Mouse (Mus musculus): ENCODE measurements around the gene Cadm1. TPM values are rescaled to one million over a fixed set of nuclear protein-coding genes. Genes with fewer than 3 reads are reported as not detected.
A peak's percentile ranks its signal among the peaks of the same experiment; 100 is the strongest.

Gene Cadm1
- polyA plus RNA-seq, 1 experiment from 2014 or later, result 84.9 TPM

- no peaks in the 10 kb centered on the region for H3K9me3 ChIP-seq (ENCODE audit: low read length)
- ATAC-seq (peak; percentile 73), DNase-seq (ENCODE audit: low spot score) (peak; percentile 38)
- 38% methylated on average over 15 of the region's 15 CpGs for WGBS
- no peak overlapping the region for H3K27ac ChIP-seq (ENCODE audit: low read length)
- no peaks in the 10 kb centered on the region for H3K4me1 ChIP-seq (ENCODE audit: insufficient read depth, low read depth, low read length)
- H3K9ac ChIP-seq (replicated peaks; ENCODE audit: low read depth), result no peak overlapping the region
- H3K4me3 ChIP-seq (ENCODE audit: low read depth, low read length), result no peak overlapping the region
- no peaks in the 10 kb centered on the region for H3K27me3 ChIP-seq (replicated peaks; ENCODE audit: insufficient read depth, low read length)
- no peaks in the 10 kb centered on the region for H3K36me3 ChIP-seq (ENCODE audit: insufficient read depth, low read length)
- H3K4me2 ChIP-seq (replicated peaks; ENCODE audit: low read depth, low read length), result no peak overlapping the region
- TF ChIP-seq EP300 (IDR thresholded peaks at IDR 0.05), result no peak
- TF ChIP-seq CTCF (IDR thresholded peaks at IDR 0.05), result no peak
Observed at GRCm38 (mm10) chr9:47838890-47839691, 309.1 kb downstream of the Cadm1 start.

- Histone ChIP-seq H3K4me1 (ENCODE audit: insufficient read depth, low read depth, low read length) (no peaks in the 10 kb centered on the region), H3K4me3 (ENCODE audit: low read depth, low read length) (no peak overlapping the region), H3K9ac (replicated peaks; ENCODE audit: low read depth) (no peak overlapping the region), H3K27me3 (replicated peaks; ENCODE audit: insufficient read depth, low read length) (no peaks in the 10 kb centered on the region), H3K4me2 (replicated peaks; ENCODE audit: low read depth, low read length) (no peak overlapping the region), H3K27ac (ENCODE audit: low read length) (no peak overlapping the region), H3K9me3 (ENCODE audit: low read length) (no peaks in the 10 kb centered on the region), H3K36me3 (ENCODE audit: insufficient read depth, low read length) (no peaks in the 10 kb centered on the region)
- no peak for TF ChIP-seq CTCF (IDR thresholded peaks at IDR 0.05)
- no peak for TF ChIP-seq EP300 (IDR thresholded peaks at IDR 0.05)
- DNase-seq (ENCODE audit: low spot score), result no peak
- peak; percentile 46 for ATAC-seq
- 55% methylated on average over 10 of the region's 10 CpGs for WGBS
Observed at GRCm38 (mm10) chr9:47839692-47840025, 309.7 kb downstream of the Cadm1 start.

- no peaks in the 10 kb centered on the region for H3K4me1 ChIP-seq (ENCODE audit: insufficient read depth, low read depth, low read length)
- no peak overlapping the region for H3K9ac ChIP-seq (replicated peaks; ENCODE audit: low read depth)
- no peaks in the 10 kb centered on the region for H3K9me3 ChIP-seq (ENCODE audit: low read length)
- WGBS, result 83% methylated on average over 6 of the region's 6 CpGs
- DNase-seq (ENCODE audit: low spot score), result no peak
- ATAC-seq, result no peak
- H3K27me3 ChIP-seq (replicated peaks; ENCODE audit: insufficient read depth, low read length), result no peaks in the 10 kb centered on the region
- no peak overlapping the region for H3K4me2 ChIP-seq (replicated peaks; ENCODE audit: low read depth, low read length)
- no peaks in the 10 kb centered on the region for H3K36me3 ChIP-seq (ENCODE audit: insufficient read depth, low read length)
- H3K4me3 ChIP-seq (ENCODE audit: low read depth, low read length), result no peak overlapping the region
- H3K27ac ChIP-seq (ENCODE audit: low read length), result no peak overlapping the region
- no peak for TF ChIP-seq CTCF (IDR thresholded peaks at IDR 0.05)
- no peak for TF ChIP-seq EP300 (IDR thresholded peaks at IDR 0.05)
Observed at GRCm38 (mm10) chr9:47843328-47843727, 313.4 kb downstream of the Cadm1 start.

GRCm38 (mm10) chr9:47846275-47846674 lies 316.3 kb downstream of the Cadm1 start:
- ATAC-seq (no peak), DNase-seq (ENCODE audit: low spot score) (no peak)
- no peak overlapping the region for H3K27ac ChIP-seq (ENCODE audit: low read length)
- H3K4me1 ChIP-seq (ENCODE audit: insufficient read depth, low read depth, low read length), result no peaks in the 10 kb centered on the region
- H3K27me3 ChIP-seq (replicated peaks; ENCODE audit: insufficient read depth, low read length), result no peaks in the 10 kb centered on the region
- no peaks in the 10 kb centered on the region for H3K9me3 ChIP-seq (ENCODE audit: low read length)
- no peaks in the 10 kb centered on the region for H3K36me3 ChIP-seq (ENCODE audit: insufficient read depth, low read length)
- TF ChIP-seq EP300 (IDR thresholded peaks at IDR 0.05) (no peak), CTCF (IDR thresholded peaks at IDR 0.05) (no peak)
- 74% methylated on average over 10 of the region's 10 CpGs for WGBS
- H3K9ac ChIP-seq (replicated peaks; ENCODE audit: low read depth), result no peak overlapping the region
- H3K4me3 ChIP-seq (ENCODE audit: low read depth, low read length), result no peak overlapping the region
- no peak overlapping the region for H3K4me2 ChIP-seq (replicated peaks; ENCODE audit: low read depth, low read length)

GRCm38 (mm10) chr9:47846926-47847325 lies 317.0 kb downstream of the Cadm1 start:
- ATAC-seq (no peak), DNase-seq (ENCODE audit: low spot score) (no peak)
- Histone ChIP-seq H3K4me1 (ENCODE audit: insufficient read depth, low read depth, low read length) (no peaks in the 10 kb centered on the region), H3K4me2 (replicated peaks; ENCODE audit: low read depth, low read length) (no peak overlapping the region), H3K36me3 (ENCODE audit: insufficient read depth, low read length) (no peaks in the 10 kb centered on the region), H3K4me3 (ENCODE audit: low read depth, low read length) (no peak overlapping the region), H3K9ac (replicated peaks; ENCODE audit: low read depth) (no peak overlapping the region), H3K9me3 (ENCODE audit: low read length) (no peaks in the 10 kb centered on the region), H3K27ac (ENCODE audit: low read length) (no peak overlapping the region), H3K27me3 (replicated peaks; ENCODE audit: insufficient read depth, low read length) (no peaks in the 10 kb centered on the region)
- TF ChIP-seq EP300 (IDR thresholded peaks at IDR 0.05), result no peak
- TF ChIP-seq CTCF (IDR thresholded peaks at IDR 0.05), result no peak
- WGBS, result 70% methylated on average over 6 of the region's 6 CpGs

- H3K4me3 ChIP-seq (ENCODE audit: low read depth, low read length), result no peak overlapping the region
- no peaks in the 10 kb centered on the region for H3K36me3 ChIP-seq (ENCODE audit: insufficient read depth, low read length)
- H3K9me3 ChIP-seq (ENCODE audit: low read length), result no peaks in the 10 kb centered on the region
- no peak overlapping the region for H3K9ac ChIP-seq (replicated peaks; ENCODE audit: low read depth)
- ATAC-seq, result no peak
- WGBS, result 17% methylated on average over 4 of the region's 4 CpGs
- H3K27me3 ChIP-seq (replicated peaks; ENCODE audit: insufficient read depth, low read length), result no peaks in the 10 kb centered on the region
- TF ChIP-seq CTCF (IDR thresholded peaks at IDR 0.05), result no peak
- no peak for TF ChIP-seq EP300 (IDR thresholded peaks at IDR 0.05)
- H3K27ac ChIP-seq (ENCODE audit: low read length), result no peak overlapping the region
- H3K4me1 ChIP-seq (ENCODE audit: insufficient read depth, low read depth, low read length), result no peaks in the 10 kb centered on the region
- no peak overlapping the region for H3K4me2 ChIP-seq (replicated peaks; ENCODE audit: low read depth, low read length)
- DNase-seq (ENCODE audit: low spot score), result no peak
Observed at GRCm38 (mm10) chr9:47847797-47848196, 317.8 kb downstream of the Cadm1 start.
